Mouse (Mus musculus): ENCODE results near the gene Esyt3.

The Esyt3 gene

GRCm38 (mm10) chr9:99353390-99353789 is 5.0 kb downstream of the Esyt3 start:
- no peak for DNase-seq

GRCm38 (mm10) chr9:99352964-99353363 is 5.4 kb downstream of the Esyt3 start:
- DNase-seq = no peak

DNA sequence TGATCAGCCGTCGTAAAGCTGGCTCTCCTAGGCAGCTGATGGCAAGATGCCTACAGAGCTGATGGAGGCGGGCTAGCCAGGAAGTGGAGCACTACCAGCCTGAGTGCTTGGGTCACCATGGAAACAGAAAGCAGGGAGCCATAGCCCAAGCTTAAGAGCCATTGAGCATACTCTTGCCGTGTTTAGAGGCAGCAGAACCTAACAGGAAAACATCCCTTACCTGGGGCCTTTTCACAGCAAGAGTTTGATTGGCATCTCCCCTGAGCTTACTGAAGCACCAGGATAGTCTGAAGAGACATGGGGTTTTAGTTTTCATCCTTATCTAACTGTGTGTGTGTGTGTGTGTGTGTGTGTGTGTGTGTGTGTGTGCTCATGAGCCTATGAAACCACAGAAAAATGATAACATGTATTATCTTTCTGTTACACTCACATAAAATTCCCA is 13.0 kb downstream of the Esyt3 start:
- peak; percentile 4 for DNase-seq

DNA sequence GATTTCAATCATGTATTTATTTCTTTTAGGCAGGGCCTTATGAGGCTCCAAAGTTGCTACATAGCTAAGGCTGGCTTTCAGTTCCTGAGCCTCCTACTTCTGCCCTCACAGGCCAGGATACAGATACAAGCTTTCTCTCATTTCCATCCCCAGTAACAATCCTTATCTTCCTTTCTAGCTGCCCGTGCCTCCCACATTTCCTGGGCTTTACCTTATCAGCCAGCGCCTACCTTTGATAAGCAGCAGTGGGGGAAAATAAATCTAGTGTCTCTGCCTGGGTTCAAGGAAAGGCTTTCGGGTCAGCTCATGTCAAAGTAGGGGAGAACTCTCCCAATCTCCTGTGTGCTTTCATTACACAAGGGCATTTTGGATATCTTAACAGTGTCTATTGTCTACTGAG is 16.8 kb downstream of the Esyt3 start:
- DNase-seq = no peak

DNA sequence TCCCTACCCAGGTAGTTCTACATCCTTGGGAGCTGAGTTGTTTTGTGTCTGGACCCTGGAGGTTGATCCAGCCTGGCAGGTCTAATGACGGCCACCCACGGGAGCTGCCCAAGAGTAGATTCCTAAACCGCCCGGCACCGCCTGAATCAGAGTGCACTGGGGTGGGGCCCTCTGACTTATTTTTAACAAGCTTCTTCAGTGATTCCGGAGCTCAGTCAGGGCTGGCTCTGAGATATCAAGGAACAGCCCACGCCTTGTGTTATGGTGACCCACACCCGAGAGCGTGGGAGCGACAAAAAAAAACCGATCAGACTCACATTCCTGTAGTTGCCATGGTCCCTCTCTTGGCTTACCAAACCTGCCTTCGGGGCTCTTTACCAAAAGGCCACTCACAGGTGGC is 18.2 kb downstream of the Esyt3 start:
- no peak for DNase-seq

GRCm38 (mm10) chr9:99339182-99339581 is 19.2 kb downstream of the Esyt3 start:
- no peak for DNase-seq

DNA sequence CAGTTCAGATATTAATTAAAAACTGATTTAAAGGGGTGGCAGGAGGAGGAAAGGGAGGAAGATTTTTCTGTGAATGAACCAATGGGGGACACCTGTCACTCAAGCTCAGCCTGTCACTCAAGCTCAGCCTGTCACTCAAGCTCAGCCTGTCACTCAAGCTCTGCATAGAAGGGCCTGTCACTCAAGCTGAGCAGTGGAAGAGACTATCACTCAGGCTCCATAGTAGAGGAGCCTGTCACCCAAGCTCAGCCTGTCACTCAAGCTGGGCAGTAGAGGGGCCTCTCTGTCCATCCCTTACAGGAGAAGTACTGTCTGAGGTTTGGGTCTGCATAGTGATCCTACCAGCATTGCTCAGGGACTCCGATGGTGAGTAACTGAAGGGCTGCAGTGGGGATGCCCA is 20.1 kb downstream of the Esyt3 start:
- DNase-seq = no peak

DNA sequence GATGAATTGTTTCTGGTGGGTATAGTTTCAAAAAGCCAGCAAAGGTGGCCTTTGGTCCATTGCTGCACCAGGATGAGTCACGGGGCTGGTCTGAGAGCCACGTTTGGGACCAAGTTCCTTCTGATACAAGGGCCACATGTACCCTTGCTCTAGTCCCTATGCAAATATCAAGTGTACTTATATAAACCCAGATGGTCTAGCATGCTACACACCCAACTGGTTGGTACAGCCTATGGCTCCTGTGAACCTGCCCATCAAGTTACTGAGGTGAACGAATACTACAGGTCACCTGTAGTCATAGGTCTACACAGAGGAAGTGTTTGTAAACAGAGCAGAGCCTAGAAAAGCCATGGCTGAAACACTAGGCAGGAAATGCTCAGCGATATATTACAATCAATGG is 21.8 kb downstream of the Esyt3 start:
- no peak for DNase-seq

DNA sequence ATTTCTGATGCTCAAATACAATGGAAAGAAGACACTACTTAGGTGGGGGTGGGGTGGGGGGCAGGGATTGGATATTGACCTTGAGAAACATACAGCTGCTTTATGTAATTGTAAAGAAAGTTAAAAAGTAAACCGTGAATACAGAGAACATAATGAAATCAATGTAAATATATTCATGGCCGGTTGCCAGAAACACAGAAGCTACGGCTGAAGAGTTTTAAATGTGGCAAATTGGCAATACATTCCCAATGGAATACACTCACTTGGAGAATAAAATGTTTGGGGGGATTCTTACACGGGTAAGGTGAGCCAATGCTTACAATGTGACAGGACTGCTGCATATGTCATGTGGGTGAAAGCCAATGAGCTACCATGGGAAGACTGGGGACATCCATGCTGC is 31.5 kb downstream of the Esyt3 start:
- DNase-seq = no peak

- DNase-seq = no peak
Observed at GRCm38 (mm10) chr9:99325961-99326360, 32.4 kb downstream of the Esyt3 start.

DNA sequence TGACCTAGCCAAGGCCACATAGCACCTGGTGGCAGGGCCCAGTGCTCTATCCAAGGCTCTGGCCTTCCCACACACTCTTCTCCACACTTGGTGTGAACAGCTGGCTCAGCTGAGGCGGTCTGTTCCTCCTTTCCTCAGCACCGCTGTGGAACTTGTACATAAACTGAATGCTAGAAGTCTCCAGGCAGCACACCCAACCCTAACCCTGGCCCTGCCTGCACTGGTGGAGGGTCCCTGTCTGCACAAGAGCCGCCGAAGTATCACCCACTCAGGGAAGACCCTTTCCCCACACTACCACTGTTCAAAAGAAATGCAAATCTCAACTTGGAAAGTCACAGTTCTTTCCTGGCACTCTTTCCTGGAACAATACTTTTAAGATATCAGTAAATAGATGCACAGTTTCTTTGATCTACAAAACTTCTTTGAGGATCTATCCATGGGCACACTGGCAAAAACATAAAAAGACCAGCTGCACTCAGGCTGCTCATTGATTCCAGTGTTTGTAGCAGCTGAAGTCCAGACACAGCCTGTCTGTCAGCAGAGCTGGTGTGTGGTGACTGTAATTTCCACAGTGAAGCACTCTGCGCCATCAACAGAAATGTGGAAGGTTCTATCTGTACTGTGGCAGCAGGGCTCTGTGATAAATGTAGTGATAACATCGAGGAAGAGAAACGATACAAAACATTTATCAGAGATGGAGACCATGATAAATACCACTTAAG is 33.0 kb downstream of the Esyt3 start:
- no peak for DNase-seq

DNA sequence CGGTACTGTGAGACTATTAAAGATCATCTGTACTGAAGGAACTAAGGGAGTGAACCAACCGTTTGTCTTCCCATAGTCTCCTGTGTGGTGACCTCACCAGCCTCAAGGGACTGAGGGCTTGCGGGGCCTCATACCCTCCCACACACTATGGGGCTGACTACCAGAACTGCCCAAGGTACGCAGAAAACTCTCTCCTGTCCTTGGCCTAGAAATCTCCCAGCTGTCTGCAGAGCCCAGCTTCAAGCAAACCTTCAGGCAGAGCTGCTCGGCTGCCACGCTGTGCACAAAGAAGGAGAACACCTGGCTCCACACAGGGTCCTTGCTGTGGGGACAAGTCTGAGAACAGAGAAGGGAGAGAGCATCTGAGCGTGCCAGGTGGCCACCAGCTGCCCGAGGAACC is 38.4 kb downstream of the Esyt3 start:
- DNase-seq = peak; percentile 13

DNA sequence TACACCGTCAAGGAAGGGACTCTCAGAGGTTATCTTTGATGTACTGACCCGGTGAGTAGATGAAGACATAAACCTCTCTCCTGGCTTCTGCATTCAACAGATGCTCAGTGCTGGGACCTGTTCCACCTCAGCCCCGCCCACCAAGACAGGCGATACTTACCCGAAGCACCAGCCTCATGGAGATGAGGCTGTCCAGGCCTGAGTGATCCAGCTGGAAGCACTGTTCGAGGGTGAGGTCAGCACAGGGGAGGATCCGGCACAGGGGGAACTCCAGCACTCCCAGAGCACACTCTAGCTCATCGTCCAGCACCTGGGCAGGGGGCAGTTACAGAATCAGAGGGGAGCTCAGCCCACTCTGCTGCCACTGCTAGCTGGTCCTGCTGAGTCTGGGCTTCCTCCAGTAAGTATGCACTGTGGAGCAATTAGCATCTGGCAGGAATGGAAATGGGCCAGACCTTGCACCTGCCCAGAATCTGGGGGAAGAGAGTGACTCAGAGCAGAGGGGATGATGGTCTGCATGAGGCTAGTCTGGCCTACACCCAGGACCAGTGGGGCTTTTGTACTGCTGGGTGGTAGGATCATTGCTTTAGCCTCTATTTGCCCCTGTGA is 38.9 kb downstream of the Esyt3 start:
- no peak for DNase-seq

DNA sequence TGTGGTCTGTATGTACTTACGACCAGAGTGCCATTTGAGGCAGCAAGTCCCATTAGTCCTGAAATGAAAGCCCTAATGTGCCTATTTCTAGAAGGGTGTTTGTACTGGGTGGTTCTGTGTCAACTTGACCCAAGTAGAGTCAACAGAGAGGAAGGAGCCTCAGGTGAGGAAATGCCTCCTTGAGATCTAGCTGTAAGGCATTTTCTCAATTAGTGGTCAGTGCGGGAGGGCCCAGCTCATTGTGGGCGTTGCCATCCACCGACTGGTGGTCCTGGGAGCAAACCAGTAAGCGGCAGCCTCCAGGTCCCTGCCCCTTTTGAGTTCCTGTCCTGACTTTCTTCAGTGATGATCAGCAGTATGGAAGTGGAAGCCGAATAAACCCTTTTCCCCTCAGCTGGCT is 52.1 kb downstream of the Esyt3 start:
- no peak for DNase-seq

DNA sequence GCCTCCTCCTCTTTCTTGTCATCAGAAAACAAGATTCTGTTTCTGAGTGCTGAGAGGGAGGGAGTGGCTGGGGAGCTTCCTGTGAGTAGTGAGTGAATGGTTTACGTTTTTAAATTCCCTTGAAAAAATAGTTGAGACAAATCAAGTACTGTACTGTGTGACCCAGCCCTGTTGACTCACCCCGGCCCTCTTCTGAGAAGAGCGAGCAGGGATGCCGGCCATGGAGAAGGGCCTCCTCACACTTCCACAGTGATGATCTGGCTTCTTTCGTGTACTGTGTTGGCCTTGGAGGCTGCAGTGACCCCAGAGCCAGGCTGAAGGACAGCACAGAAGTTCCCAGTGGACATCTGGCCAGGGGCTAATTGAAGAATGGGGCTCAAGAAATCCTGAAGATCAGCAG is 54.1 kb downstream of the Esyt3 start:
- no peak for DNase-seq

Measured in cerebellum, adult 9-10 months (tissue).